Mouse (Mus musculus) liver, embryonic 14.5 days (tissue): ENCODE results near the gene Neurl1a. TPM values are rescaled to one million over a fixed set of nuclear protein-coding genes. Genes with fewer than 3 reads are reported as not detected.

ENCODE experiments used
- ATAC-seq: fragments of 200-750 bp; cut with Nextera tagmentation; 2 replicates; pipeline ENCODE4 v1.8.0; 2017; ENCODE audit warnings: moderate number of reproducible peaks, mild to moderate bottlenecking, moderate library complexity; ENCODE audit not compliant: insufficient read depth
- DNase-seq, 3 experiments: peaks; one replicate each; pipeline ENCODE4 v3.0.0-alpha.2; 2012 to 2013; ENCODE audit warnings: low read depth in 3 of 3, low spot score in 3 of 3
- H3K27ac ChIP-seq: fragments of 300-500 bp; sonication (generic); 2 replicates; pipeline ENCODE4 v1.5.1; 2014; ENCODE audit warnings: moderate library complexity, mild to moderate bottlenecking, control low read depth, inconsistent platforms
- H3K27me3 ChIP-seq: fragments of 300-500 bp; sonication (generic); 2 replicates; pipeline ENCODE4 v1.6.1; 2014; ENCODE audit warnings: mild to moderate bottlenecking, low read length, moderate library complexity; ENCODE audit not compliant: control insufficient read depth, insufficient read depth
- H3K36me3 ChIP-seq: fragments of 300-500 bp; sonication (generic); replicated peaks from 2 replicates; pipeline ENCODE4 v1.6.1; 2014; ENCODE audit warnings: low read depth; ENCODE audit not compliant: control insufficient read depth, insufficient read depth
- H3K4me1 ChIP-seq, 2 experiments: fragments of 200-500 bp in 1 of 2; fragments of 300-500 bp in 1 of 2; sonication (generic) in 1 of 2; replicated peaks; 2 replicates each; pipeline ENCODE4 v1.6.1; 2012 to 2014; ENCODE audit warnings: antibody characterized with exemption in 1 of 2, inconsistent platforms in 1 of 2, low read length in 1 of 2; ENCODE audit not compliant: control insufficient read depth in 2 of 2, insufficient read depth in 2 of 2
- H3K4me2 ChIP-seq: fragments of 300-500 bp; sonication (generic); 2 replicates; pipeline ENCODE4 v1.6.1; 2014; ENCODE audit warnings: low read depth, mild to moderate bottlenecking, control low read depth, moderate library complexity
- H3K4me3 ChIP-seq, 2 experiments: fragments of 200-500 bp in 1 of 2; fragments of 300-500 bp in 1 of 2; sonication (generic) in 1 of 2; 2 replicates each; pipeline ENCODE4 v1.5.1; 2012 to 2014; ENCODE audit warnings: low read depth in 2 of 2, low read length in 2 of 2, mild to moderate bottlenecking in 2 of 2, control low read depth in 1 of 2, inconsistent platforms in 1 of 2, moderate library complexity in 1 of 2; ENCODE audit not compliant: insufficient read depth in 1 of 2
- H3K9ac ChIP-seq: fragments of 300-500 bp; sonication (generic); replicated peaks from 2 replicates; pipeline ENCODE4 v1.6.1; 2014; ENCODE audit warnings: mild to moderate bottlenecking, control low read depth, moderate library complexity
- H3K9me3 ChIP-seq: fragments of 300-500 bp; sonication (generic); 2 replicates; pipeline ENCODE4 v1.6.1; 2016; ENCODE audit warnings: low read length, mixed read lengths; ENCODE audit not compliant: control insufficient read depth
- CTCF ChIP-seq: IDR thresholded peaks from 2 replicates; pipeline ENCODE4 v1.5.1; 2016; ENCODE audit warnings: antibody characterized with exemption, low read depth, control low read depth
- EP300 ChIP-seq: IDR thresholded peaks from 2 replicates; pipeline ENCODE4 v1.6.1; 2016; ENCODE audit warnings: antibody characterized with exemption, low read depth
- WGBS: fragments of 180-500 bp; shearing (Covaris S2); extraction: QIAGEN DNeasy Blood & Tissue Kit; methylation state at CpG from one replicate; pipeline ENCODE4 v1.1.7; 2014; ENCODE audit not compliant: insufficient replicate concordance; 5-methylcytosine and 5-hydroxymethylcytosine counted together
- polyA plus RNA-seq, 2 experiments: library from polyadenylated mRNA; depleted of rRNA in 1 of 2; stranded (reverse) in 1 of 2; unstranded in 1 of 2; fragments of >200 nt; fragmentation: Nextera tagmentation in 1 of 2; extraction: Ambion mirVana in 1 of 2; gene quantifications; 2 replicates each; pipeline versions ENCODE4 v1.2.1 to v1.2.3; 2012 to 2014

Neurl1a gene
- polyA plus RNA-seq, 2 experiments, result 0.53 to 0.70 TPM

GRCm38 (mm10) chr19:47201972-47202371, 23.4 kb downstream of the Neurl1a start:
- no peak for ATAC-seq
- WGBS, result 59% methylated on average over 12 of the region's 12 CpGs
- no peak overlapping the region for H3K4me2 ChIP-seq

DNA sequence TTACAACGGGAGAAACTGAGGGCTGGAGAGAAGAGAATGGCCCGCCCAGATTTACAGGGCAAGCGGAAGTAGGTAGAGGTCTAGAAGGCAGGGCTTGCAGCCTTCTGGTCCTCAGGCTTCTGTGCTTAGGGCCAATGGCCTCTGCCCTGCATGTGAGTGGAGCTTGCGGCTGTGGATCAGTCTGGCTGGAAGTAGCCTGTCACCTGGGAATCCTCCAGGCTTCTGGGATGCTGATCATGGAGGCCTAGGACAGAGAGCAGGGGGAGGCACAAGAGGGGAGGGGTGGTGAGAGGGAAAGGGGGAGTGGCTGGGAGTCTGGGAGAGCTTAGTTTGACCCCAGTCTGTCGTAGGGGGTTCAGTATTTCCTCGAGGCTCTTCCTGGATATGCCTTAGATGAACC, 23.8 kb downstream of the Neurl1a start:
- TF ChIP-seq EP300 (no peak), CTCF (no peak)
- Histone ChIP-seq H3K9ac (no peak overlapping the region), H3K27me3 (no peaks in the 10 kb centered on the region), H3K4me3 (no peak overlapping the region), H3K27ac (no peak overlapping the region), H3K4me2 (no peak overlapping the region), H3K36me3 (no peaks in the 10 kb centered on the region), H3K4me1 (no peaks in the 10 kb centered on the region), H3K9me3 (no peaks in the 10 kb centered on the region)
- WGBS, result 51% methylated on average over 6 of the region's 6 CpGs
- DNase-seq, result no peak
- no peak for ATAC-seq

More at GRCm38 (mm10) chr19:47201972-47202371, 23.4 kb downstream of the Neurl1a start:
- Histone ChIP-seq H3K27ac (no peak overlapping the region), H3K9me3 (no peaks in the 10 kb centered on the region), H3K27me3 (no peaks in the 10 kb centered on the region), H3K4me3 (no peak overlapping the region), H3K9ac (no peak overlapping the region), H3K36me3 (no peaks in the 10 kb centered on the region), H3K4me1 (no peaks in the 10 kb centered on the region)
- no peak for DNase-seq
- TF ChIP-seq CTCF (no peak), EP300 (no peak)

DNA sequence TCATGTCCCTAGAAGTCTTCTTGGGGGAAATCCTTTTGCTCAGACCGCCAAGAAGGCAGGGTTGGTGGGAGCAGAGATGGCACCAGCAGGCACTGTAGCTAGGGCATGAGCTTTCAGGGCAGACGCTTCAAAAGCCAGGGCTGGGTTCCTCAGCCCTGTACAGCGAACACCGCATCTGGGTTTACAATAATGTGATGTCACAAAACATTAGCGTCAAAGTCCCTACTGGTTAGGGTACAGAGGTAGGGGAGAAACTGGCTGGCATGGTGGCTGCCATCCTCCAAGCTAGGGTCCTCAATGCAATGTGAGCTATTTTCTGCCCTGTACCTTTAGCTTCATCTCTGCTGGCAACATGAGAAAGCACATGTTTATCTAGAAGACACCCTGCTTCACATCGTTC, 24.4 kb downstream of the Neurl1a start:
- WGBS, result 79% methylated on average over 6 of the region's 6 CpGs
- H3K4me2 ChIP-seq, result no peak overlapping the region
- no peaks in the 10 kb centered on the region for H3K4me1 ChIP-seq
- H3K36me3 ChIP-seq, result no peaks in the 10 kb centered on the region
- H3K9ac ChIP-seq, result no peak overlapping the region
- H3K27ac ChIP-seq, result no peak overlapping the region
- no peak for TF ChIP-seq CTCF
- TF ChIP-seq EP300, result no peak
- DNase-seq (no peak), ATAC-seq (no peak)
- H3K9me3 ChIP-seq, result no peaks in the 10 kb centered on the region
- H3K4me3 ChIP-seq, result no peak overlapping the region
- H3K27me3 ChIP-seq, result no peaks in the 10 kb centered on the region

DNA sequence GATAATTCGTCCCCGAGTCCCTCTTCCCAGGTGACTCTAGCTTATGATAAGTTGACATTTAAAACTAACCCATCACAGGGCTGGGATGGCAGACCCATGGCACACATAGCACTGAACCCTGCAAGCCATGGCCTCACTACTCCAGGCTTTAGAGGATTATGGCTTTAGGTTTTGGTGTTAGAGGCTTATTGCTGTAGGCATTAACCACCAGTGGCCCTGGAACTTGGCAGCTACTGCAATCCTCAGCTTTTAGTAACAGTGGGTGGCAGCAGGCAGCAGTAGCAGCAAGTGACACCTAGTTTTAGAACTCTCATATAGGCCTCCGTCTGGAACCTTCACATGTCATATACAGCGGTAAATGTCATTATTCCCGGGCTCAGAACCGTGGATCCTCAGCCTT, 26.0 kb downstream of the Neurl1a start:
- no peaks in the 10 kb centered on the region for H3K27me3 ChIP-seq
- no peak overlapping the region for H3K4me3 ChIP-seq
- H3K9ac ChIP-seq, result no peak overlapping the region
- no peak overlapping the region for H3K27ac ChIP-seq
- no peaks in the 10 kb centered on the region for H3K36me3 ChIP-seq
- WGBS, result 63% methylated on average over 6 of the region's 6 CpGs
- no peak overlapping the region for H3K4me2 ChIP-seq
- no peaks in the 10 kb centered on the region for H3K4me1 ChIP-seq
- DNase-seq, result no peak
- no peak for TF ChIP-seq EP300
- TF ChIP-seq CTCF, result no peak
- no peak for ATAC-seq
- no peaks in the 10 kb centered on the region for H3K9me3 ChIP-seq

DNA sequence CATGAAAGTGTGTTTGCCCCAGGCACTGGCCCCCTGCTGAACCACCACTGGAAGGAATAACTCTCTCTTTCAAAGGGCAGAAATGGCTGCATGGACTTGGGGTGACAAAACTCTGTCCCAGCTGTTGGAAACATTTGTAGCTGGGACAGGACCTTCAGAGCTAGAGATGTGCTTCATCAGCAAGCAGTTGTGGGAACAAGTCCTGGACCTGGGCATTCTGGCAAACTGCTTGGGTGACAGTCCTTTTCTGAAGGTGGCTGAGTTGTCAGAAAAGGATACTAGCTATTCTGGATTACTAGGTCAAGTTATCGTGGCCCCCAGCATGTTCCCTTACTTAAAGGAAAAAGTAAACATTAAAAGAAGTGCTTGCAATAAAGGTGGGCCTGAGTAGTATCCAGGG, 27.5 kb downstream of the Neurl1a start:
- Histone ChIP-seq H3K36me3 (no peaks in the 10 kb centered on the region), H3K27ac (no peak overlapping the region), H3K9me3 (no peaks in the 10 kb centered on the region), H3K27me3 (no peaks in the 10 kb centered on the region), H3K9ac (no peak overlapping the region), H3K4me3 (no peak overlapping the region), H3K4me1 (no peaks in the 10 kb centered on the region), H3K4me2 (no peak overlapping the region)
- ATAC-seq (no peak), DNase-seq (no peak)
- 59% methylated on average over 1 of the region's 1 CpGs for WGBS
- TF ChIP-seq EP300, result no peak
- no peak for TF ChIP-seq CTCF

GRCm38 (mm10) chr19:47210432-47210831, 31.8 kb downstream of the Neurl1a start:
- Histone ChIP-seq H3K4me3 (no peak overlapping the region), H3K27me3 (no peaks in the 10 kb centered on the region), H3K9ac (no peak overlapping the region), H3K4me2 (no peak overlapping the region), H3K36me3 (no peaks in the 10 kb centered on the region), H3K27ac (no peak overlapping the region), H3K9me3 (no peaks in the 10 kb centered on the region), H3K4me1 (no peaks in the 10 kb centered on the region)
- 62% methylated on average over 4 of the region's 4 CpGs for WGBS
- TF ChIP-seq EP300 (no peak), CTCF (no peak)
- ATAC-seq, result no peak
- no peak for DNase-seq
